Mouse (Mus musculus): ENCODE measurements around the gene Mt3. TPM values are rescaled to one million over a fixed set of nuclear protein-coding genes. Genes with fewer than 3 reads are reported as not detected.

Gene Mt3
- total and polyA plus RNA-seq, 3 experiments = 2.9 to 6.1 (median 3.8) TPM

- Histone ChIP-seq H3K9ac (ENCODE audit: low read depth, low read length) (peak overlapping the region; percentile 57), H3K36me3 (ENCODE audit: control insufficient read depth, insufficient read depth, low read length) (no peaks in the 10 kb centered on the region; the same call in 1 of the 2 replicates), H3K4me1 (ENCODE audit: control insufficient read depth, insufficient read depth, low read length) (peaks cover 1% of the 10 kb centered on the region), H3K4me3 (peak overlapping the region; percentile 65), H3K27me3 (ENCODE audit: control insufficient read depth, insufficient read depth, low read length) (no peaks in the 10 kb centered on the region), H3K27ac (peak overlapping the region; percentile 97), H3K79me2 (replicated peaks; ENCODE audit: control insufficient read depth, insufficient read depth, low read length) (no peaks in the 10 kb centered on the region)
- WGBS = 6% methylated on average over 25 of the region's 25 CpGs
- peak; percentile 49 to 60 for DNase-seq
- TF ChIP-seq POLR2A (IDR thresholded peaks at IDR 0.05; ENCODE audit: insufficient read depth, low read depth, low read length) = no peak; the same call in 1 of the 2 replicates
- peak; percentile 31; the same call in 1 of the 2 replicates for TF ChIP-seq EP300 (IDR thresholded peaks at IDR 0.05; ENCODE audit: insufficient read depth, low read depth, low read length)
- intact Hi-C loops (cut with DNase I) = no loop called here
These were observed 27.5 kb downstream of the Mt3 start for GRCm38 (mm10) chr8:94179713-94180560.

DNA sequence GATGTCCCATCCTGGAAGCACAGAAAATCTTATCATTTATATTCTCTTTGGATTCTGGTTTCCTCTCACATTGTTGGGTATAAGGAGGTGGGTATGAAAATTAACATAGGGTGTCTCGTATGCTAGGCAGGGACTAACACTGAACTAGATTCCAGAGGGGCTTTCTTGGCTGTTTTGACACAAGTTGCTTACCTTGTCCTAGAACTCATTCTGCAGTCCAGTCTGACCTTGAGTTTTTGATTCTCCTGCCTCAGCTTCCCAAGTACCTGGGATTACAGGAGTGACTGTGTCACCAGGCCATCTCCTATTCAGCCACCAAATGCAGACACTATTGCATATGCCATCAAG is 28.1 kb downstream of the Mt3 start:
- no peaks in the 10 kb centered on the region for H3K27me3 ChIP-seq (ENCODE audit: control insufficient read depth, insufficient read depth, low read length)

GRCm38 (mm10) chr8:94182055-94182929 is 29.9 kb downstream of the Mt3 start:
- Histone ChIP-seq H3K4me3 (no peak overlapping the region), H3K9ac (ENCODE audit: low read depth, low read length) (peak overlapping the region; percentile 74), H3K4me1 (ENCODE audit: control insufficient read depth, insufficient read depth, low read length) (peaks cover 1% of the 10 kb centered on the region), H3K36me3 (ENCODE audit: control insufficient read depth, insufficient read depth, low read length) (no peaks in the 10 kb centered on the region; the same call in 1 of the 2 replicates), H3K27me3 (ENCODE audit: control insufficient read depth, insufficient read depth, low read length) (no peaks in the 10 kb centered on the region), H3K79me2 (replicated peaks; ENCODE audit: control insufficient read depth, insufficient read depth, low read length) (no peaks in the 10 kb centered on the region), H3K27ac (peak overlapping the region; percentile 64)
- WGBS = 78% methylated on average over 13 of the region's 13 CpGs
- no peak for DNase-seq
- TF ChIP-seq EP300 (IDR thresholded peaks at IDR 0.05; ENCODE audit: insufficient read depth, low read depth, low read length) = peak; percentile 27; the same call in 1 of the 2 replicates
- no peak for TF ChIP-seq CTCF (IDR thresholded peaks at IDR 0.05)
- TF ChIP-seq POLR2A (IDR thresholded peaks at IDR 0.05; ENCODE audit: insufficient read depth, low read depth, low read length) = peak; percentile 35; the same call in 1 of the 2 replicates
- intact Hi-C loops (cut with DNase I) = no loop called here

More for the DNA sequence above, 28.1 kb downstream of the Mt3 start:
- Histone ChIP-seq H3K27ac (no peak overlapping the region; the same call in 1 of the 2 replicates), H3K4me1 (ENCODE audit: control insufficient read depth, insufficient read depth, low read length) (peaks cover 1% of the 10 kb centered on the region), H3K79me2 (replicated peaks; ENCODE audit: control insufficient read depth, insufficient read depth, low read length) (no peaks in the 10 kb centered on the region), H3K4me3 (peak overlapping the region; percentile 65; the same call in 1 of the 2 replicates), H3K9ac (ENCODE audit: low read depth, low read length) (no peak overlapping the region), H3K36me3 (ENCODE audit: control insufficient read depth, insufficient read depth, low read length) (no peaks in the 10 kb centered on the region; the same call in 1 of the 2 replicates)
- WGBS = 85% methylated on average over 1 of the region's 1 CpGs
- DNase-seq = no peak
- TF ChIP-seq EP300 (IDR thresholded peaks at IDR 0.05; ENCODE audit: insufficient read depth, low read depth, low read length) (no peak), POLR2A (IDR thresholded peaks at IDR 0.05; ENCODE audit: insufficient read depth, low read depth, low read length) (no peak), CTCF (IDR thresholded peaks at IDR 0.05) (no peak)
- intact Hi-C loops (cut with DNase I) = no loop called here

DNA sequence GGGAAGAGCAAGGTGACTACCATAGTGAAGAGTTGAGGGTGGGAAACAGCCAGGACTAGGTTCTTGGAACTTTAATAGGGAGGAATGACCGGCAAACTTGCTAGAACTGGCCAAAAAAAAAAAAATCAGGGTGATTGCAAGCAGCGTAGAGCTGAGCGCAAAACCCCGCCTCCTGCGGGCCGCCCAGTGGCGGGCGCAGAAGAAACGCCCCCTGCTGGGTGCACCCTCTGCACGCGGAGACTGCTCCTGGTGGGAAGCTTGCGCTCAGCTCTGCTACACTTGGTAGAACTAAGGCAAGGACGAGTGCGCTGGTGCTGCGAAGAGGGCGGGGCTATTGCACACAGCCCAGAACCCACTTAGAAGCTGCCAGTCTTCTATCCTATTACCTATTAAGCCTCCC is 30.7 kb downstream of the Mt3 start:
- intact Hi-C loops (cut with DNase I) = no loop called here
- peak; percentile 85 to 87 for DNase-seq
- peak; percentile 61; the same call in 1 of the 2 replicates for TF ChIP-seq EP300 (IDR thresholded peaks at IDR 0.05; ENCODE audit: insufficient read depth, low read depth, low read length)
- TF ChIP-seq CTCF (IDR thresholded peaks at IDR 0.05) = peak; percentile 86
- TF ChIP-seq POLR2A (IDR thresholded peaks at IDR 0.05; ENCODE audit: insufficient read depth, low read depth, low read length) = no peak; the same call in none of the 2 replicates
- H3K36me3 ChIP-seq (ENCODE audit: control insufficient read depth, insufficient read depth, low read length) = no peaks in the 10 kb centered on the region; the same call in 1 of the 2 replicates
- peak overlapping the region; percentile 74 for H3K9ac ChIP-seq (ENCODE audit: low read depth, low read length)
- H3K4me3 ChIP-seq = peak overlapping the region; percentile 29; the same call in 1 of the 2 replicates
- no peaks in the 10 kb centered on the region for H3K27me3 ChIP-seq (ENCODE audit: control insufficient read depth, insufficient read depth, low read length)
- peaks cover 1% of the 10 kb centered on the region for H3K4me1 ChIP-seq (ENCODE audit: control insufficient read depth, insufficient read depth, low read length)
- H3K27ac ChIP-seq = peak overlapping the region; percentile 64
- H3K79me2 ChIP-seq (replicated peaks; ENCODE audit: control insufficient read depth, insufficient read depth, low read length) = no peaks in the 10 kb centered on the region
- under 1% methylated on average over 16 of the region's 16 CpGs for WGBS

- no peaks in the 10 kb centered on the region for H3K79me2 ChIP-seq (replicated peaks; ENCODE audit: control insufficient read depth, insufficient read depth, low read length)
- 60% methylated on average over 12 of the region's 12 CpGs for WGBS
- H3K4me1 ChIP-seq (ENCODE audit: control insufficient read depth, insufficient read depth, low read length) = peaks cover 3% of the 10 kb centered on the region
- DNase-seq = no peak
- no peak overlapping the region for H3K9ac ChIP-seq (ENCODE audit: low read depth, low read length)
- H3K27ac ChIP-seq = no peak overlapping the region
- no peaks in the 10 kb centered on the region for H3K27me3 ChIP-seq (ENCODE audit: control insufficient read depth, insufficient read depth, low read length)
- intact Hi-C loops (cut with DNase I) = no loop called here
- no peak overlapping the region for H3K4me3 ChIP-seq
- no peak for TF ChIP-seq CTCF (IDR thresholded peaks at IDR 0.05)
- no peak for TF ChIP-seq EP300 (IDR thresholded peaks at IDR 0.05; ENCODE audit: insufficient read depth, low read depth, low read length)
- H3K36me3 ChIP-seq (ENCODE audit: control insufficient read depth, insufficient read depth, low read length) = no peaks in the 10 kb centered on the region; the same call in 1 of the 2 replicates
These were observed 32.0 kb downstream of the Mt3 start for GRCm38 (mm10) chr8:94184357-94184843.
